Mouse (Mus musculus): ENCODE measurements at regions not wholly inside any gene's neighbourhood (a gene's known extent, or its start where the extent isn't known, plus 50 kb on each side); places are given as distances from the start of the nearest gene placed in this dataset.

GRCm38 (mm10) chr2:75062189-75062510, 236.5 kb downstream of the Mtx2 start:
- TF ChIP-seq POLR2A (IDR thresholded peaks at IDR 0.05; ENCODE audit: low read depth, low read length) (no peak), CTCF (IDR thresholded peaks at IDR 0.05; ENCODE audit: extremely low read depth, insufficient read length, insufficient replicate concordance, low read depth, low read length) (no peak)

Data from small intestine, adult 2 months (tissue).